Mouse (Mus musculus) kidney, postnatal 36 days (tissue): Measurements from ENCODE around the gene Gpr35.

ENCODE experiments used
- DNase-seq, 2 experiments: peaks; one replicate each; pipeline ENCODE4 v3.0.0; 2021 to 2022; ENCODE audit warnings: mixed read lengths in 2 of 2

The Gpr35 gene

DNA sequence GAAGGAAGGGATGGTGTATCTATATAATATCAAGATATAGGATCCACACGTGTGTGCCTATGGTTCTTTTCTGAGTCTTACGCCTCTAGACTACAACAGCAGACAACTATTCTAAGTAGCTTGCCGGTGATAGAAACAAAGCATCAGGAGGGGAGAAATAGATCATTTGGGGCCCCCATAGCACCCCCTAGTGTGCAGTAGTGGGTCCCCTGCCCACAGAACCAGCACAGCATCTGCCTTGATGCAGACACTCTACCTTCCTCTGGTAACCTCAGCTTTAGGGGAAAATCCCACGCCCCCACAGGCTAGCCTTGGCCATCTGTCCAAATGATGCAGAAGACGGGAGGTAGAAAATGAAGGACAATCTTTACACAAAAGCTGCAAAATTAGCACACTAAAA is 34.3 kb downstream of the Gpr35 start:
- no peak for DNase-seq

DNA sequence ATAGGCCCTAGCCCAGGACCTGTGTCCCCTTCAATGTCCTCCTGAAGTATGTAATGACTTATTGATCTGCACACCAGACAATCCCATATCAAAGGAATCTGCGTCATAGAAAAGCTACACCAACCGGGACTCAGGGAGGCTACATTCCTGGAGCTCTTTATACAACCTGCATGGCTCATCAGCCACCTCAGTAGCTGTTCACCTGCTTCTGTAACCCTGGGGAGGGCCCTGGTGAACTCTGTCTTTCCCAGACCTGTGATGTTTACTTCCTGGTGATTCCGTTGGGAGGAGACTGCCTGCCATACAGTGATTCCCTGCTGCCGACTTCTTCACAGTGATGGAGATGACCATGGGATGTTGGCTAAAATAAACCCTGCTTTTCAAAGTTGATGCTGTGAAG is 38.2 kb downstream of the Gpr35 start:
- DNase-seq: no peak

DNA sequence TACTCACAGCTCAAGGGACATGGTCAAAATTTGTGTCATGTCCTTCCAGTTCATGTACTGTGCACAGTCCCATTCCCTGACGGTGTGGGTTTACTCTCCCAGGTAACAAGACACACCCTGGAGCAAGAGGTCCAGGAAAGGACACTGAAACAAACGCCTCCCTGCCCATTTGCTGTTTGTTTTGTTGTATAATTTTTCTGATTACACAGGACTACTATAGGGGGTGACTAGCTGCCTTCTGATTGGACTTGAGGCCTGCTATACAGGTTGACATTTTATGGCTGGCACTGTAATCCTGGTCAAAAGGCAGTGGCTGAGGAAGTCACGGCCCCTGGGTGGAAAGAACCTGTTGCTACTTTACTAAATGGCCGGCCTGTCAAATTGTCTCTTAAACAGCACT is 39.2 kb downstream of the Gpr35 start:
- DNase-seq: no peak

DNA sequence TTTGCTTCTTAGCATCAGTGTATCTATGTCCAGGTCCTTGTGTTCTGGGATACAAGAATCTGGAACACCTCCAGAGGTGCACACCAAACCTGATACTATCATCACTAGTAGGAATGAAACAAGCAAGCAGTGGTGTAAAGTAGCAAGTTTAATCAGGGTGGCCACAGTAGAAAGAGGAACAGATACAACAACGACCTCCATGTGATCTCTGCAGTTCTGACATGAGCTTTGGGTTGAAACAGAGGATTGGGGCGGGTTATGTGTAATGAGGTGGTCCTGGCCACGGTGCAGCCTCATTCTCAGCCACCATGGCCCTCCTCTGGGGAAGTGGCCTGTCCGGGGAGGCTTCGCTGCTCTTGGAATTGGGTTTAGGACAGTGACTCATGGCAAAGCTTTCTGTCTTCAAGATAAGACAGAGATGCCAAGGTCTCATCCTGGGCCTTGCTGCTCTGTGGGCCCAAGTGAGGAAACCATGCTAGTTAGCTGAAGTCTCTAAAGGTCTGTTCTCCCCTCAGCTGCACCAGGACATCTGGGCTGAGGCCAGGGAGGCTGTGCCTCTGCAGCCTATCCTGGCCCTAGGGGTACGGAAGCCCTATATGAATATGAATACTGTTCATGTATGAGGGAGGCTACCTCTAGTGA is 41.7 kb downstream of the Gpr35 start:
- no peak for DNase-seq

DNA sequence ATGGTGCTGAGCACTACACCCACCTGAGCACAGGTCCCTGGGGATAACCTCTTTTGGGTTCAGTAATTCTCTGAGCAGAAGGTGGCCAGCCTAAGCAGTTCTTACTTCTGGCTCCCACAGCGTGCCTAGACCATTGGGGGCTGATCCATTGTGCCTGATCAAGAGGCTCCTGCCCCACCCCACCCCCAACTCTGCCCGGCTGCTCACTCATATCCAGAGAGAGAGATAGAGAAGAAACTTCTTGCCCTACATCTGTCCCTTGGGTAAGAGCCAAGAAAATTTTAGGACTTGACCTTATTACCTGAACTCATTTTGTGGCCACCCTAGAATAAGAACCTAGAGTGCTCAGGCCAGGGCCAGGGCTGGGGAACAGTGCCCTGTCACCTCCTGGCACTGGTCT is 42.2 kb downstream of the Gpr35 start:
- no peak for DNase-seq

DNA sequence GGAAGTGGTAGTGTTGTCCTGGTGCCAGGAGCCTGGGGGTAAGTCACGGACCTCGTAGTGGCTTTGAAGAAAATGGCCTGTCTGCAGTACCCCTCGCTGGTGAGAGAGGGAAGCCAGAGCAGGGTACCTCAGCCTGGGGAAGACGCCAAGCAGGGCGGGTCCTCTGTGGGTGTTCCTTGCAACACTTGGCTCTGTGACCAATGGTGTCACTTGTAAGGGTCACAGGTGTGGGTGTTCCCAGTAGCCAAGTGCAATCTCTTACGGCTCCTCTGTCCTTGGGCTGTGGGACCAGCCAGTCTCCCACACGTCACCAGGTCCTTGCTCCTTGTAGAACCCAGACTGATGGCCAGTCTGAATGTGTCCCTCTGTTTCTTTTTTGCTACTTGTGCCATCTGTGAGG is 55.4 kb downstream of the Gpr35 start, which contains the start of gene Aqp12:
Gene Aqp12, plus strand, starts transcription at position 274 of the 400 bp plus-strand sequence.
- DNase-seq: no peak

DNA sequence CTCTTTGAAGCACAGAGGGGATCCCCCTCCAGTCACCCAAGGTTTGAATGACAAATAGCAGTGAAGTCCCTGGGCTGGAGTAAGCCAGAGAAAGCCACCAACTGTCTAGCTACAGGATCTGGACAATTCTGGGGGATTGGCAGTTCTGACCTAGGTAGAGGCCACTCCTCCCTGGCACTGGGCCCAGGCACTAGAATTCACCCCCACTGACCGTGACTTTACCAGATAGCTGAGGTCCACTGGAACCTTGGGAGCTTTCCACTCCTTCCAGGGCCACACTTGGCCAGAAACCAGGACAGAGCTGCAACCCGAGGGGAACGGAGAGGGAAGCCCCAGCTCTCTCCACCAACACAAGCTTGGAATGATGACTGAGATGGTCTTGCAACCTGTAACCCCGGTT is 58.5 kb downstream of the Gpr35 start:
- peak; percentile 33 to 58 for DNase-seq

DNA sequence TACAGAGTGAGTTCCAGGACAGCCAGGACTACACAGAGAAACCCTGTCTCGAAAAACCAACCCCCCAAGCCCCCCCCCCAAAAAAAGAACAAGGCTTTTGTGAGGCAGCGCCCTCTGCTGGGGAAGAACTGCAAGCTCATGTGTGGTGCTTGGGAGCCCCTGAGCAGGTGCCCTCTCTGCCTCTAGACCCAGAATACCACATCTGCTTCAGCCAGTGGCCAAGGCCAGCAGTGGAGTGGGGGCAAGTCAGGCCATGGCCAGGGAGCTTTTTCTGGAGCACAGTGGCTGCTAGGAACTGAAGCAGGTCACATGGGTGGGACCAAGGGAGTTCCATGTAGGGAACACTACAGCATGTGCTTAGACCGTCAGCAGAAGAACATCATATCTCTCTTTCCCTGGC is 60.1 kb downstream of the Gpr35 start:
- DNase-seq: peak in 1 of 2 experiments; percentile 65

DNA sequence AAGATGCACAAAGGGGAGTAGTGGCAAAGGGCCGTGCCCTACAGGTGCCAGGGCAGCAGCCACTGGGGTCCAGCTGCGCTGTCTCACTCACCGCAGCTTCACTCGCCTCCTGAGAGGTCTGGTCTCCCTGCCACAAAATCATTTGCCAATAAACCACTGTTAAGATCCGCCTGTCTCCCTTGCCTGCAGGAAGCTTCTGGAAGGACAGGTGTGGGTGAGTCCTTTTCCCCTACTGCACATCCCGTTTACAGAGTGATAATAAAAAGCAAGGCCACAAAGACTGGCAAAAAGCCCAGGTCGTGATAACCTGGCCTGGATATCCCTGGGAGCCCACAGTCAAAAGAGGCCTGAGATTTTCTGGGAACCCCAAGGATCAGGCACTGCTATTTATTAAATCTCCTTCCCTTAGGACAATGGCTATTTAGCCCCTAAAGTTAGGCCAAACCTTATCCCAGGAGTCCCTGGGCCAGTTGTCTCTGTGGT is 61.5 kb downstream of the Gpr35 start:
- DNase-seq: no peak

DNA sequence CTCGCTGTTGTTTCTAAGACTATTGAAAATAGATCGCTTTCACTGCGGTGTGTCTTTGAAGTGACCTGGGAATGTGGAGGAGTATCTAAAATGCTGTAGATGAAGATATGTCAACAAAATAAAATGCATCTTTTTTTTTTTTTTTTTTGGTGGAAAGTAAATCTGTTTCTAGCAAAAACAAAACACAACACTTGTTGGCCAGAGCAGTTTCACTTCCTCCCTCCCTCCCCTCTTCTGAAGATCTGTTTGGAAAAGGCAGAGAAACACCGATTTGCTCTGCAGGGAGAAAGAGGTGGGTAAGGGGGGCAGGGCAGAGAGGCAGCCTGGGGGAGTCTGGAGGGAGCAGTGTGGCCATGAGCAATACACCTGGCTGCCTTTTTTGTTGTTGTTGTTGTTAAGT is 62.7 kb downstream of the Gpr35 start:
- DNase-seq: no peak

DNA sequence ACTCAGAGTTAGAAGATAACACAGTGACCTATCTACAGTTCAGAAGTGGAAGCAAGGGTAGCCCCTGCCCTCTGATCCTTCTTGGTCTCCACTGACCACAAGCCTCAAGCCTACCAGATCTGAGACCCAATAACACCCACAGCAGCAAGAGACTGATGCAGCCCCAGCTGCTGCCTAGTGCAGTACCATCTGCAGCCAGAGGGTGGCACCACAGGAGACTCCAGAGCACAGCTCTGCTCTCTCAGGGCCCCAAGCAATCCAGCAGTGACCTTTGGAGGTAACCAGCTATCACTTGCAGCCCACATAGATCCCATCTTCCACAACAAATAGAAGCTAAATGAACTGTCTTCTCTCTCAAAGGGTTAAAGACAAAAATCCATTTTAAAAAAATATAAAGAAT is 63.8 kb downstream of the Gpr35 start:
- DNase-seq: peak; percentile 56 to 89

DNA sequence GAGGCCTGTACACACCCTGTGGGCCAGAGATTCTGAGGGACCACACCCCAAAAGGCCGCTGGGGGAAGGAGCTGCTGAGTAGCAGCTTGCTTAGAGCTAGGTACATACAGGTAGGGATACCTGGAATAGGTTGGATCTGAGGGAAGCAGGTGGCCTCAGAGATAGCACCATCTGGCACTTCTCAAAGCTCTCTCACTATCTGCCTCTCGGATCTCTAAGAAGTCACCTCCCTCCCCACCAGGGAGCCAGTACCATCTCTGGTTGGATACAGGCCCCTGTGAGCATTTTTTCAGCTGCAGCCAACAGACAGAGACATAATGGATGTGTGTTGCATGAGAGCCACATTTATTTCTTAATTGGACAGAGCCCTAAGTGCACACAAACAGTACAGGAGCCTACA is 64.5 kb downstream of the Gpr35 start:
- DNase-seq: no peak

DNA sequence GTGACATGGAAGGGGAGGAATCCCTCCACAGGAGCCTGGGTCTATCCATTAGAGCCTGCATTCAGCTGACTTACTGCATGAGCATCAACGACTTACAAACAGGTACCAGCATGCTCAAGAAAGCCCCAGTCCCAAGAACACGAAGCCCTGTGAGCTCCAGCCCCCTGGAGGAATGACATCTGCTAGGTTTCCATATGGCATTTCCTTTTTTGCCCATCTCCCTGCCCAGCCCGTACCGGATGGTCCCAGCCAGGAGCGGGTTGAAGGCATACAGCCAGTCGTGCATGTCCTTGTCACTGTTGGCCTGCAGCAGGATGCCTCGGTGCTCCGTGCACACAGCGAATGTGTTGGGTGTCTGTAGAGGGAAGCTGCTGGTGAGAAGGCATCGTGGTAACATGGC is 68.1 kb downstream of the Gpr35 start:
- no peak for DNase-seq

DNA sequence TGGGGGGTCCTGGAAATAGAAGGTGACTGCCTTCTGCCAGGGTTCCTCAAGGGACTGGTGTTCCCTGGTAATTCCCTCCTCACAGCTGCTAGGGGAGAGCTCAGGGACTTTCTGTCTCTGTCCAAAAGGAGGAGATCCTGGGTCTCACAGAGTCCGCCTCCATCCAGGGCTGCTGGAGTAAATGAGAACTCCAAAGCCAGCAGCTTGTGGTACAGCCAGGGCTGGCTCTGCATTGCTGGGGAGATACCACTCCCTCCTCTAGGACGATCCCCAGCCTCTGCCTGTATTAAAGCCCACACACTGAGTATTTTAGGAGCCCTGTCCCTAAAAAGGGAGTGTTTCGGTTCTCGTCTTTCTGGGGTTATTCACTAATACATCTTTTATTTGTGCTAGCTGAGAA is 69.9 kb downstream of the Gpr35 start:
- DNase-seq: no peak

DNA sequence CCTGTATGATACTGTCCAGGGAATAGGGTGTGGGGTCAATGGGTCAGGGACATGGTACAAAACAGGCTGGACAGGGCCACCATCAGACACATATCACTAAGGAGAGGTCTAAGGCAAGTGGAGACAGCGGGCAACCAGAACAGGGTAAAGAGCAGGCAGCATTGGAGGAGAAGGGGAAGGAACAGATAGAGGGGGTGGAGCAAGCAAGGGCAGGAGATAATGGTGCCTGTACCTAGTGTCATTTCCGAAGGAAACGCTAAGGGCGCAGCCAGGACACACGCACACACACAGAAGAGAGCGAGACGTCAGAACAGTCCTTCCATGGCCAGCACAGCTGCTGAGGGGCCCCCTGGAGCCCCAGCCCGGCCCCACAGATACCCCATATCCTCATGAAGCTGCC is 75.9 kb downstream of the Gpr35 start:
- DNase-seq: no peak

DNA sequence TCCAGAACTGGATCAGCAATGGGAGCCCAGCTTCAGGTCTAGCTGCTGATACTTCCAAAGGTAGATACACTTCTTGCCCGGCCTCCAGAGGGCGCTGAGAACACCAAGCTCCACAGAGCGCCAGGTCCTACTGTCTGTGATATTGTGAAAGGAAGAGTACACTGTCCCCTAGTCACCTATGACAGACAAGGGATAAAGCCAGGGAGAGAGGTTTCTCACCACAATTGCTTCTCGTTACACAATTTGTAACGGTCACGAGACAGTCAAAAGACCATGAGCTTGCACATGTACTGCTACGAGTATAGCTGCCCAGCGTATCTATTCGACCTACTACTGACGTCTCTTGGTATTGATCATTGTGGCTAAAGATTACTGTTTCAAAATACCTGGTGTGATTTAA is 78.7 kb downstream of the Gpr35 start:
- no peak for DNase-seq

DNA sequence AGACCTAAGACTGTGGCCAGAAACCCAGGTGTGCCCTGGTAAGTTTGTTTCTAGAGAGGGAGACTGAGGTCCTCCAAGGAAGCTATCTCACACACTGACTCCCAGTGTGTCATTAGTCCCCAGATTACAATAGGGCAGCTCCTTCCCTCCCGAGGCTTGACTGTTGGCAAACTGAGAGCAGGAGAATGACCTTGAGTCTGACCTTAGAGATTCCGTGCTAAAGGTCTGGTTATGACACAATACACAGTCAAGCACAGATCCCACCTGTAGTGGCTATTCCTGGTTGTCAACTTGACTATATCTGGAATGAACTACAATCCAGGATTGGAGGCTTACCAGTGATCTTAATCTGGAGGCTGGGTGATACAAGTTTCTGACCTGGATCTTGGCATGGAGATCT is 79.4 kb downstream of the Gpr35 start:
- DNase-seq: no peak

DNA sequence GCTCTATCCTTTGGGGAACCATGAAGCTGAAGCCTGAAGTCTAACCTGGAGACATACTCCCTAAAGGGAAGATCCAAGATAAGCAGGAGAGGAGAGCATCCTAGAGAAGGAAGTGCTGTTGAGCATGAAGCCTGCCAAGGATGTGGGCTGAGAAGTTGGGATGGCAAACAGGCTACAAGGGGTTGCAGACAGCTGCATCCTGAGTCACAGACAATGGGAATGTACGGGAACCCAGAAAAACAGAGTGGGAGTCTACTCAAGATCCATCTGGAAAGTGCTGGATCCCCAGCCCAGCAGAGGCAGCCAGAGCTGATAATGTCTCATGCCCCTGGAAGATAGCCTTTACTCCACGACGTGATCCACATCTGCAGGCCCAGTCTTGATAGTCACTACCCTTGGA is 80.5 kb downstream of the Gpr35 start:
- DNase-seq: no peak

DNA sequence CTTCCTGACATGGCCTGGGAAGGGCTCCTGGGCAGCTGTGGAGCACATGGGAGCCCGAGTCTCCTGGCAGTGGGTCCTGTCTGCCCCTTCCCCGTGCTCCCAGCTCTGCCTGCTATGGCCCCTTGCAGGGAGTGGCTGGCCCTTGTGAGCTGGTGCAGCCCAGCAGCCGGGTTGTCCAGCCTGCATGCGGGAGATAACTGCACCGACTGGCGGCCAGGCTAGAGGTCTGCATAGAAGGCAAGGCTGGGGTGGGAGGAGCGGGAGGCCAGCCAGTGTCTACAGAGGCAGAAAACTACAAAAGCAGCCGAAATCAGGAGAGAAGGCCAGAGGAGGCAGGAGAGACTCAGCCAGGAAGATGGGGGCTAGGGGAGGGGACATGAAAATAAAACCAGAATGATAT is 83.3 kb downstream of the Gpr35 start:
- no peak for DNase-seq

DNA sequence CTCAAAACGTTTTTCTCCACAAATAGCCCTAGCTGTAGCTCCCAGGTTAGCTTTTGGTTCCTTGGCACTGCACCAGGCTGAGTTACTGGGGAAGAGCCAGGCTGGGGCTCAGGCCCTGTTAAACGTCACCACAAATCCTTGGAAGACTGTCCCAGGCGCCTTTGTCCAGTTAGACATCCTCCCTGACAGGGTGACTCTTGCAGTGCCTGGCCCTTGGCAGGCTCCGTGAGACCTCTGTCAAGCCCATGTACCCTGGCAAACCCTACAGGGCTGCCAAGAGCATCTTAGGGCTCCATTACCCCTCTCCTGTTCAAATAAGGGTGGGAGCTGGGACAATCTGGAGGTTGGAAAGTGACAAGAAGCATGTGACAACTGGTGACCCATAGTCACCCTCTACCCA is 85.3 kb downstream of the Gpr35 start:
- DNase-seq: no peak
